Mouse (Mus musculus) liver, embryonic 14.5 days (tissue): ENCODE results near the gene Wwc1. TPM values are rescaled to one million over a fixed set of nuclear protein-coding genes. Genes with fewer than 3 reads are reported as not detected.

Experiments used
- ATAC-seq: fragments of 200-750 bp; cut with Nextera tagmentation; 2 replicates; pipeline ENCODE4 v1.8.0; 2017; ENCODE audit warnings: moderate number of reproducible peaks, mild to moderate bottlenecking, moderate library complexity; ENCODE audit not compliant: insufficient read depth
- DNase-seq, 3 experiments: peaks; one replicate each; pipeline ENCODE4 v3.0.0-alpha.2; 2012 to 2013; ENCODE audit warnings: low read depth in 3 of 3, low spot score in 3 of 3
- H3K27ac ChIP-seq: fragments of 300-500 bp; sonication (generic); 2 replicates; pipeline ENCODE4 v1.5.1; 2014; ENCODE audit warnings: moderate library complexity, mild to moderate bottlenecking, control low read depth, inconsistent platforms
- H3K27me3 ChIP-seq: fragments of 300-500 bp; sonication (generic); 2 replicates; pipeline ENCODE4 v1.6.1; 2014; ENCODE audit warnings: mild to moderate bottlenecking, low read length, moderate library complexity; ENCODE audit not compliant: control insufficient read depth, insufficient read depth
- H3K36me3 ChIP-seq: fragments of 300-500 bp; sonication (generic); replicated peaks from 2 replicates; pipeline ENCODE4 v1.6.1; 2014; ENCODE audit warnings: low read depth; ENCODE audit not compliant: control insufficient read depth, insufficient read depth
- H3K4me1 ChIP-seq, 2 experiments: fragments of 200-500 bp in 1 of 2; fragments of 300-500 bp in 1 of 2; sonication (generic) in 1 of 2; replicated peaks; 2 replicates each; pipeline ENCODE4 v1.6.1; 2012 to 2014; ENCODE audit warnings: antibody characterized with exemption in 1 of 2, inconsistent platforms in 1 of 2, low read length in 1 of 2; ENCODE audit not compliant: control insufficient read depth in 2 of 2, insufficient read depth in 2 of 2
- H3K4me2 ChIP-seq: fragments of 300-500 bp; sonication (generic); 2 replicates; pipeline ENCODE4 v1.6.1; 2014; ENCODE audit warnings: low read depth, mild to moderate bottlenecking, control low read depth, moderate library complexity
- H3K4me3 ChIP-seq, 2 experiments: fragments of 200-500 bp in 1 of 2; fragments of 300-500 bp in 1 of 2; sonication (generic) in 1 of 2; 2 replicates each; pipeline ENCODE4 v1.5.1; 2012 to 2014; ENCODE audit warnings: low read depth in 2 of 2, low read length in 2 of 2, mild to moderate bottlenecking in 2 of 2, control low read depth in 1 of 2, inconsistent platforms in 1 of 2, moderate library complexity in 1 of 2; ENCODE audit not compliant: insufficient read depth in 1 of 2
- H3K9ac ChIP-seq: fragments of 300-500 bp; sonication (generic); replicated peaks from 2 replicates; pipeline ENCODE4 v1.6.1; 2014; ENCODE audit warnings: mild to moderate bottlenecking, control low read depth, moderate library complexity
- H3K9me3 ChIP-seq: fragments of 300-500 bp; sonication (generic); 2 replicates; pipeline ENCODE4 v1.6.1; 2016; ENCODE audit warnings: low read length, mixed read lengths; ENCODE audit not compliant: control insufficient read depth
- CTCF ChIP-seq: IDR thresholded peaks from 2 replicates; pipeline ENCODE4 v1.5.1; 2016; ENCODE audit warnings: antibody characterized with exemption, low read depth, control low read depth
- EP300 ChIP-seq: IDR thresholded peaks from 2 replicates; pipeline ENCODE4 v1.6.1; 2016; ENCODE audit warnings: antibody characterized with exemption, low read depth
- WGBS: fragments of 180-500 bp; shearing (Covaris S2); extraction: QIAGEN DNeasy Blood & Tissue Kit; methylation state at CpG from one replicate; pipeline ENCODE4 v1.1.7; 2014; ENCODE audit not compliant: insufficient replicate concordance; 5-methylcytosine and 5-hydroxymethylcytosine counted together
- polyA plus RNA-seq, 2 experiments: library from polyadenylated mRNA; depleted of rRNA in 1 of 2; stranded (reverse) in 1 of 2; unstranded in 1 of 2; fragments of >200 nt; fragmentation: Nextera tagmentation in 1 of 2; extraction: Ambion mirVana in 1 of 2; gene quantifications; 2 replicates each; pipeline versions ENCODE4 v1.2.1 to v1.2.3; 2012 to 2014

The Wwc1 gene
- polyA plus RNA-seq (2012; rRNA removed) (1.7 and 2.5 TPM in 2 replicates), polyA plus RNA-seq (2014; fragmentation: Nextera tagmentation; extraction: Ambion mirVana) (0.65 and 0.85 TPM in 2 replicates)

DNA sequence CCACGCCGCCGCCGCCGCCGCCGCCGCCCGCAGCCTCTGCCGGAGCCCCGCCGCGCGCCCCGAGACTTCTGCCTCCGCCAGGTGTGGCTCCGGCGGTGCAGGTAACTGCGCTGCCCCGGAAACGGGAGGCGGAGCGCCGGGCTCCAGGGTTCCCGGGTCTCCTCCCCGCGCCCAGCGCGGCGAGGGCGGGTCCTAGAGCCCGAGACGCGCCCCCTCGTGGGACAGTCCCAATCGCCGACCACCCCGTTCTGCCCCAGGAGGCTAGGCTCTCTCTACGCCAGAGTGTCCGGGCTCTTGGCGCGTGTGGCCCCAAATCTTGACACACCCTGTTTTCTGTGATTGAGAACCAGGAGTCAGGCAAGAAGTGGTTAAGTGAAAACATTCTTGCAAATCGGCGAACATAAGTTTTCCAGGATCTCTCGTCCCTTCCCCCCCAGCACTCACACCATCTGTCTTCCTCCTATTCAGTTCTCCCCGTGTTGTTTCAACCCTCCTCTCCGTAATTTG, at the start of gene Wwc1:
Wwc1 (minus strand) TSS at position 117 of the 507 bp plus-strand sequence.
- Histone ChIP-seq H3K9me3 (no peaks in the 10 kb centered on the region), H3K4me3 (peak within 1 kb of the TSS; percentile 44 to 52), H3K9ac (no peak within 1 kb of the TSS), H3K4me1 (peaks cover 0 to 4% of the 10 kb centered on the region in 2 experiments; a peak in 1 of 4 replicates), H3K4me2 (peak within 1 kb of the TSS; percentile 41), H3K27me3 (peaks cover 36% of the 10 kb centered on the region), H3K27ac (no peak within 1 kb of the TSS), H3K36me3 (no peaks in the 10 kb centered on the region)
- ATAC-seq (no peak; the same call in 1 of the 2 replicates), DNase-seq (no peak)
- no peak for TF ChIP-seq CTCF
- TF ChIP-seq EP300: no peak
- under 1% methylated on average over 37 of the region's 47 CpGs for WGBS

DNA sequence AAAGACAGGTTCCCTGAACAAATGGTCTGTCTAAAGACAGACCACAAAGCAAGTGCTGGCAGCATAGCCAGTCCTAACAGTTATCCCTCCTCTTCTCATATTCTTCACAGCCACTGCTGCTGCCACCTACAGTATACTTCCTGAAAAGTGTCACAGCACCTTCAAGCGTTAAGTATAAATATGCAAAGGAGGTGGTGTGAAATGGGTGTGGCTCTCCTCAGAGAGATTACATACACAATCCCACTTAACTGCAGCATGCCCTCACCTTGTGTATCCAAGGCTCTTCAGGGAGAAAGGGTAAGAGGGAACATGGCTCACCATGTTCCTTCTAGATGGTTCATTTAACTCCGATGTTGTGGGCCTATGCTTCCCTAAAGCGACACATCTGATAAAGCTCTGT, 39.7 kb upstream of the Wwc1 start:
- TF ChIP-seq EP300 (no peak), CTCF (no peak)
- Histone ChIP-seq H3K4me2 (no peak overlapping the region), H3K27me3 (no peaks in the 10 kb centered on the region), H3K4me3 (no peak overlapping the region), H3K27ac (no peak overlapping the region), H3K9ac (no peak overlapping the region), H3K36me3 (no peaks in the 10 kb centered on the region), H3K4me1 (no peaks in the 10 kb centered on the region), H3K9me3 (no peaks in the 10 kb centered on the region)
- WGBS: 35% methylated on average over 3 of the region's 3 CpGs
- no peak for ATAC-seq
- DNase-seq: no peak

DNA sequence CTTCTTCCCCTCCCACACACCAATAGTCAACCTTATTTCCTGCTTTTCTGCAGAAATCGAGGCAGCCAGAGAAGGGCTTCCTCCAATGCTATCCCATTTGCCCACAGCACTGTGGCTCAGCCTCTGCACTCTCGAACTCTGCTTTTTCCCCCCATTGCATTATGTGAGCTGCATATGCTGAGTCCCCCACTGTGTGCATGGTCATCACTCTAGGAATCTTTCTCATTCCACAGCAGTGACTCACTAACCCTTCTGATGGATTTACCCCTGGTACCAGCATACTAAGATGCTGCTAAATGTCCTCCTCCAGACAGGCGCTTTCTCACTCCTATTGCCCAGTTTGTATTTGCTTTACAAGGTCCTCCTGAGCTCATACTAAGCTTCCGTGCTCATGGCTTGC, 32.9 kb upstream of the Wwc1 start:
- Histone ChIP-seq H3K9me3 (no peaks in the 10 kb centered on the region), H3K4me1 (no peaks in the 10 kb centered on the region), H3K9ac (no peak overlapping the region), H3K4me3 (no peak overlapping the region), H3K27me3 (no peaks in the 10 kb centered on the region), H3K27ac (no peak overlapping the region), H3K36me3 (no peaks in the 10 kb centered on the region), H3K4me2 (no peak overlapping the region)
- no peak for TF ChIP-seq EP300
- no peak for TF ChIP-seq CTCF
- ATAC-seq: no peak
- WGBS: 43% methylated on average over 4 of the region's 4 CpGs
- DNase-seq: no peak

DNA sequence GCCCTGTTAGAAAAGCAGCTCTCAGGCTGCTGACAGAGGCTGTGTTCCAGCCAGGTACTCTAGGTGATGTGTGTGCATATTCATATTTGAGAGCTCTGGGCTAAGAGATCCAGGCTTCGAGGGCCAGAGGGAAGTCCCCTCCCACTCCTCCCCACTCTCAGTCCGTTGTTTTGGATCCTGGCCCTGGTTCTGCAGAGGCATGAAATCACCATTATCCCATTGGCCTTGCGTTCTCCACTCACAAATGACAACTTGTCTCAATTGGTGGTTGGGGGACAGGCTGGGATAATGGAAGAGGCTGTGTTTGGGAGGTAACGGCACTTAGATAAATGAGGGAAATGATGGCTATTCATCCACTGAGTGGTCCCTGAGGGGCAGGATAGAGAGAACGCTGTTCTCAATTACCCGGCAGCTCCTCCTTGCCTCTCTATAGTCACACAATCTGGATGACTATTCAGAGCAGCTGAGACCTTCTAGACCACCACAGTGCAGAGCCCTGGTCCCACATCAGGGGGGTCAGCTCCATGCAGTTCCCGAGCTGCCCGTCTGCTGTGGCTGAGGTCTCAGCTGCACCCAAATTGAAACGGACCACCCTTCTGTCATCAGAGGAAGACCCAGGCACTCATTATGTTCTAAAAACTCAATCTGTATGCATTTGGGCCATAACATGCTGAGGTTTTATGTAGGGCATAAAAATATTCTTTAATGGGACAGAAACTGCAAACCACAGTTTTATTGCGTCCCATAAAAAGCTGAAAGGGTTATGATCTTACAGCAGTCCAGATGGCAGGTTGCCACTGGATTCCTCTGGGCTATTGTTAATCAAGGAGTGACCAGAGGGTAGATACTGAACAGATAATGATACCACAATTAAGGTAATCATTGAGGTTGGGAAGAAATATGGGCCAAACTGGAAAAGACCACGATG, 29.2 kb upstream of the Wwc1 start:
- Histone ChIP-seq H3K27ac (no peak overlapping the region), H3K4me1 (no peaks in the 10 kb centered on the region), H3K4me2 (no peak overlapping the region), H3K36me3 (no peaks in the 10 kb centered on the region), H3K27me3 (no peaks in the 10 kb centered on the region), H3K9me3 (no peaks in the 10 kb centered on the region), H3K4me3 (no peak overlapping the region), H3K9ac (no peak overlapping the region)
- WGBS: 71% methylated on average over 11 of the region's 11 CpGs
- TF ChIP-seq EP300 (no peak), CTCF (no peak)
- DNase-seq (no peak), ATAC-seq (no peak)

DNA sequence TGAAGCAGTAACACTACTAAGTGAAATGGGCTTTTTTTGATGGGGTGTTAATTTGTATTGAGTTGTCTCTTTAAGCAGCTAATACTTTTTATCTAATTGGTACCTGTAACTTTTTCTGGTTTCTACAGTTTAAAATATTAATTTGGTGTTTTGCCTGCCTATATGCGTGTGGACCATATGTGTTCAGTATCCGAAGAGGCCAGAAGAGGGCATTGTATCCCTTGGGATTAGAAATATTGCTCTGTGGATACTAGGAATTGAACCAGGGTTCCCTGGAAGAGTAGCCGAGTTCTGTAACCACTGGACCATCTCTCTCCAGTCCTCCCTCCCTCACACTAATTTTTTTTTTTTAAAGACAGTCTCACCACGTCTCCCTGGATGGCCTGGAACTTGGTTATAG, 22.6 kb upstream of the Wwc1 start:
- Histone ChIP-seq H3K4me2 (no peak overlapping the region), H3K9me3 (no peaks in the 10 kb centered on the region), H3K9ac (no peak overlapping the region), H3K4me3 (no peak overlapping the region), H3K27ac (no peak overlapping the region), H3K36me3 (no peaks in the 10 kb centered on the region), H3K27me3 (no peaks in the 10 kb centered on the region), H3K4me1 (peaks cover 0 to 8% of the 10 kb centered on the region in 2 experiments; a peak in 3 of 4 replicates)
- no peak for ATAC-seq
- WGBS: 41% methylated on average over 4 of the region's 4 CpGs
- no peak for DNase-seq
- no peak for TF ChIP-seq CTCF
